Mouse (Mus musculus) MEL (cell line): ENCODE measurements around the gene Samm50.

Experiments
- CTCF ChIP-seq, 3 experiments: IDR thresholded peaks in 2 of 3; conservative IDR thresholded peaks in 1 of 3; 2 replicates each; pipeline ENCODE4 v1.5.1; 2011 to 2012; ENCODE audit warnings: low read length in 3 of 3, low read depth in 2 of 3, mild to moderate bottlenecking in 2 of 3, improper control_type of control experiment in 1 of 3, inconsistent platforms in 1 of 3, mixed read lengths in 1 of 3, moderate library complexity in 1 of 3; ENCODE audit not compliant: control insufficient read depth in 1 of 3, insufficient read depth in 1 of 3, poor library complexity in 1 of 3, severe bottlenecking in 1 of 3
- GABPA ChIP-seq: IDR thresholded peaks from 2 replicates; pipeline ENCODE4 v1.6.1; 2012; ENCODE audit warnings: low read depth, mild to moderate bottlenecking, inconsistent platforms, low read length, improper control_type of control experiment, moderate library complexity
- NELFE ChIP-seq: IDR thresholded peaks from 2 replicates; pipeline ENCODE4 v1.6.1; 2011; ENCODE audit warnings: low read depth, low read length, improper control_type of control experiment
- POLR2A ChIP-seq, 2 experiments: IDR thresholded peaks; 2 replicates each; pipeline ENCODE4 v1.6.1; 2011 to 2012; ENCODE audit warnings: low read length in 2 of 2, mild to moderate bottlenecking in 2 of 2, control low read depth in 1 of 2, improper control_type of control experiment in 1 of 2, low read depth in 1 of 2, moderate library complexity in 1 of 2; ENCODE audit not compliant: control insufficient read depth in 1 of 2, insufficient read depth in 1 of 2, poor library complexity in 1 of 2
- RAD21 ChIP-seq: IDR thresholded peaks from 2 replicates; pipeline ENCODE4 v1.6.1; 2011; ENCODE audit warnings: mild to moderate bottlenecking, low read depth, low read length, improper control_type of control experiment
- USF2 ChIP-seq, 2 experiments: IDR thresholded peaks; 2 replicates each; pipeline ENCODE4 v1.6.1; 2011 to 2012; ENCODE audit warnings: improper control_type of control experiment in 2 of 2, low read length in 2 of 2, borderline replicate concordance in 1 of 2, inconsistent platforms in 1 of 2, low read depth in 1 of 2, mild to moderate bottlenecking in 1 of 2; ENCODE audit not compliant: insufficient read depth in 1 of 2
- ZNF384 ChIP-seq: IDR thresholded peaks from 2 replicates; pipeline ENCODE4 v1.6.1; 2012; ENCODE audit warnings: low read depth, mild to moderate bottlenecking, inconsistent platforms, low read length, improper control_type of control experiment

- TF ChIP-seq USF2 (IDR thresholded peaks at IDR 0.05; ENCODE audit: borderline replicate concordance in 1 of 2, insufficient read depth in 1 of 2, low read depth in 1 of 2, low read length in 2 of 2) (no peak), CTCF (IDR thresholded peaks at IDR 0.05 in 2 of 3, conservative IDR thresholded peaks at IDR 0.05 in 1 of 3; ENCODE audit: control insufficient read depth in 1 of 3, insufficient read depth in 1 of 3, low read depth in 2 of 3, low read length in 3 of 3, poor library complexity in 1 of 3, severe bottlenecking in 1 of 3) (no peak), POLR2A (IDR thresholded peaks at IDR 0.05; ENCODE audit: control insufficient read depth in 1 of 2, insufficient read depth in 1 of 2, low read depth in 1 of 2, low read length in 2 of 2, poor library complexity in 1 of 2) (no peak), GABPA (no peak), ZNF384 (no peak), RAD21 (no peak), NELFE (no peak)
These were observed 15.3 kb downstream of the Samm50 start for GRCm38 (mm10) chr15:84207327-84207726.
